In genomic region chr3:118491101-118491500, GRCm38 (mm10) we compare ENCODE assay signal across 19 mouse cellular contexts.
DNase-seq lines count a peak whose midpoint lies in the region; ATAC-seq and TF ChIP-seq lines count a peak whose summit lies in the region.
"Had no signal": no experiment of that assay in that cellular context is flagged by ENCODE, and none has a peak within 500 bp of the region (broad histone marks: within the 10 kb centered on the region; RNA-seq: fewer than 3 reads in every experiment).

No protein-coding gene starts in this region.

- ATAC-seq in liver, embryonic 11.5 days (replicated peaks; ENCODE audit: low FRiP score): no peak
- no peak for ATAC-seq in midbrain, embryonic 11.5 days (ENCODE audit: low FRiP score)
- no peak for ATAC-seq in midbrain, embryonic 13.5 days
- ATAC-seq: activated CD4-positive, CD25-positive, alpha-beta regulatory T cell, adult 4 months; CD4-positive, CD25-positive, alpha-beta regulatory T cell, adult 4 months; Patski had no signal

- H3K27me3 ChIP-seq in liver, adult 2 months (ENCODE audit: control insufficient read depth, insufficient read depth, low read length): no peaks in the 10 kb centered on the region
- H3K27me3 ChIP-seq in liver, embryonic 11.5 days (replicated peaks; ENCODE audit: control insufficient read depth, insufficient read depth, low read length): no peaks in the 10 kb centered on the region
- H3K27me3 ChIP-seq in midbrain, embryonic 11.5 days (ENCODE audit: control insufficient read depth, insufficient read depth, low read length): no peaks in the 10 kb centered on the region
- no peaks in the 10 kb centered on the region for H3K27me3 ChIP-seq in midbrain, embryonic 13.5 days
- H3K27me3 ChIP-seq: CH12.LX, Patski had no signal

- no peaks in the 10 kb centered on the region for H3K9me3 ChIP-seq in liver, embryonic 11.5 days (ENCODE audit: control insufficient read depth, low read length)
- H3K9me3 ChIP-seq in midbrain, embryonic 11.5 days (ENCODE audit: control insufficient read depth, low read length): no peaks in the 10 kb centered on the region
- H3K9me3 ChIP-seq in midbrain, embryonic 13.5 days: no peaks in the 10 kb centered on the region

- WGBS in liver, adult 2 months: 20% methylated on average over 1 of the region's 1 CpGs
- WGBS in liver, embryonic 11.5 days: 82% methylated on average over 1 of the region's 1 CpGs
- 93% methylated on average over 1 of the region's 1 CpGs for WGBS in midbrain, embryonic 11.5 days
- 93% methylated on average over 1 of the region's 1 CpGs for WGBS in midbrain, embryonic 13.5 days

- H3K79me2 ChIP-seq in liver, adult 2 months (ENCODE audit: control insufficient read depth, insufficient read depth, low read length): no peaks in the 10 kb centered on the region

- TF ChIP-seq CTCF in liver, adult 2 months (IDR thresholded peaks at IDR 0.05; ENCODE audit: low read depth, low read length): no peak

- no peak overlapping the region for H3K27ac ChIP-seq in liver, adult 2 months (replicated peaks; ENCODE audit: insufficient read depth, low read depth, low read length)
- H3K27ac ChIP-seq in liver, embryonic 11.5 days (ENCODE audit: low read depth, low read length): no peak overlapping the region
- no peak overlapping the region for H3K27ac ChIP-seq in midbrain, embryonic 11.5 days (ENCODE audit: low read depth, low read length)
- H3K27ac ChIP-seq in midbrain, embryonic 13.5 days: no peak overlapping the region

- TF ChIP-seq POLR2A in liver, adult 2 months (IDR thresholded peaks at IDR 0.05; ENCODE audit: extremely low read depth, insufficient read depth, low read length): no peak

- peaks cover 18% of the 10 kb centered on the region for H3K4me1 ChIP-seq in liver, adult 2 months (ENCODE audit: control insufficient read depth, insufficient read depth, low read length)
- H3K4me1 ChIP-seq in liver, embryonic 11.5 days (replicated peaks; ENCODE audit: control insufficient read depth, insufficient read depth, low read length): no peaks in the 10 kb centered on the region
- no peaks in the 10 kb centered on the region for H3K4me1 ChIP-seq in midbrain, embryonic 11.5 days (ENCODE audit: control insufficient read depth, insufficient read depth, low read length)
- 0 out of 2 replicates have a peak, but pooled peaks cover 4% of the 10 kb centered on the region for H3K4me1 ChIP-seq in midbrain, embryonic 13.5 days (replicated peaks)

- H3K36me3 ChIP-seq in liver, adult 2 months (ENCODE audit: control insufficient read depth, insufficient read depth, low read length): no peaks in the 10 kb centered on the region
- no peaks in the 10 kb centered on the region for H3K36me3 ChIP-seq in liver, embryonic 11.5 days (ENCODE audit: control insufficient read depth, insufficient read depth, low read length)
- H3K36me3 ChIP-seq in midbrain, embryonic 11.5 days (ENCODE audit: control insufficient read depth, insufficient read depth, low read length): no peaks in the 10 kb centered on the region
- no peaks in the 10 kb centered on the region for H3K36me3 ChIP-seq in midbrain, embryonic 13.5 days
- H3K36me3 ChIP-seq: G1E had no signal

- no peak overlapping the region for H3K9ac ChIP-seq in liver, adult 2 months (ENCODE audit: low read depth, low read length)
- no peak overlapping the region for H3K9ac ChIP-seq in liver, embryonic 11.5 days (ENCODE audit: low read depth, low read length)
- no peak overlapping the region for H3K9ac ChIP-seq in midbrain, embryonic 11.5 days (ENCODE audit: low read length)
- no peak overlapping the region for H3K9ac ChIP-seq in midbrain, embryonic 13.5 days (replicated peaks)

- H3K4me2 ChIP-seq in liver, embryonic 11.5 days: no peak overlapping the region
- H3K4me2 ChIP-seq in midbrain, embryonic 11.5 days: no peak overlapping the region
- H3K4me2 ChIP-seq in midbrain, embryonic 13.5 days (replicated peaks): no peak overlapping the region

- DNase-seq in liver, adult 2 months (ENCODE audit: extremely low read depth, low read depth, low spot score): peak; percentile 99
- no peak for DNase-seq in liver, embryonic 11.5 days (ENCODE audit: low spot score)
- DNase-seq in midbrain, embryonic 11.5 days (ENCODE audit: low spot score, missing footprints): peak; percentile 60
- DNase-seq: adrenal gland, adult 2 months; adrenal gland, adult 8-10 months; adrenal gland, postnatal 10 days; adrenal gland, postnatal 14 days; adrenal gland, postnatal 25 days; adrenal gland, postnatal 36 days; B cell, adult 2 months; cerebellum, adult 11 months; cerebellum, adult 11-12 months; cerebellum, adult 18-20 months had no signal

- no peak overlapping the region for H3K4me3 ChIP-seq in liver, adult 2 months (ENCODE audit: insufficient read depth, low read depth, low read length)
- no peak overlapping the region for H3K4me3 ChIP-seq in liver, embryonic 11.5 days (ENCODE audit: low read depth, low read length)
- no peak overlapping the region for H3K4me3 ChIP-seq in midbrain, embryonic 11.5 days (ENCODE audit: low read depth, low read length)
- no peak overlapping the region for H3K4me3 ChIP-seq in midbrain, embryonic 13.5 days (replicated peaks)
